Mouse (Mus musculus): ENCODE results near the gene Tsacc. TPM values are rescaled to one million over a fixed set of nuclear protein-coding genes. Genes with fewer than 3 reads are reported as not detected.
A peak's percentile ranks its signal among the peaks of the same experiment; 100 is the strongest.
"Not testable (repeated sequence)": the region's sequence is repeated elsewhere in the genome, so short reads cannot be mapped to it uniquely, and the experiment has no call there.

Tsacc gene
- polyA plus RNA-seq, 1 experiment from 2014 or later = 11.2 TPM

DNA sequence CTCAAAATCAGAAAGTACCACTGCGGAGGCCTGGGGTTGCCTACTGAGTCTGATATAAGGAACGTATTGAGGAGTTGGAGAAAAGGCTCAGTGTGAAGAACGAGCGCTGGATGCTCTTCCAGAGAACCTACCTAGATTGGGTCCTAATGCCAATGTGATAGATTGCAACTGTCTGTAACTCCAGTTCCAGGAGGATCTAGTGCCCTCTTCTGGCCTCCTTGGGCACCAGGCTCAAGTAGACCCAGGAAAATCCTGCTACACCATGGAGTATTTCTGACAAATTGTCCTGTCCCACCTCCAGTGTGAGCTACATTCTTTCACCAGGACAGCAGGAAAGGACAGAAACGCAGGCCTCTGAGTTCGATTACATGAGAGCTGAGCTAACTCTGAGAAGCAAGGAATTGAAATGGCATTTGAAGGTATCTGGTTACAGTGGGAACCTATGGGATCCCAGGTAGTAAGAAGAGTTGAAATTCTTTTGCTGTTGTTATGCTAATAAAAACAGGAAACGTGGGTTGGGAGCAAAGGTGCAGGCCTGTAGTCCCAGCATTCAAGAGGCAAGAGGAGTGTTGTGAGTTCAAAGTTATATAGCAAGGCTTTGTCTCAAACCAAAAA is 20.2 kb downstream of the Tsacc start:
- no peak overlapping the region for H3K9ac ChIP-seq (replicated peaks)
- no peaks in the 10 kb centered on the region for H3K27me3 ChIP-seq
- H3K4me2 ChIP-seq (replicated peaks) = no peak overlapping the region
- no peak for ATAC-seq
- no peak overlapping the region for H3K27ac ChIP-seq
- no peaks in the 10 kb centered on the region for H3K36me3 ChIP-seq
- H3K4me1 ChIP-seq (replicated peaks) = no peaks in the 10 kb centered on the region
- WGBS = 56% methylated on average over 7 of the region's 7 CpGs
- H3K4me3 ChIP-seq (replicated peaks) = no peak overlapping the region
- H3K9me3 ChIP-seq = no peaks in the 10 kb centered on the region

GRCm38 (mm10) chr3:88276121-88276520 is 20.7 kb downstream of the Tsacc start:
- Histone ChIP-seq H3K27me3 (no peaks in the 10 kb centered on the region), H3K4me1 (replicated peaks) (no peaks in the 10 kb centered on the region), H3K27ac (no peak overlapping the region), H3K4me3 (replicated peaks) (no peak overlapping the region), H3K36me3 (no peaks in the 10 kb centered on the region), H3K9me3 (no peaks in the 10 kb centered on the region), H3K4me2 (replicated peaks) (no peak overlapping the region), H3K9ac (replicated peaks) (no peak overlapping the region)
- 85% methylated on average over 2 of the region's 2 CpGs for WGBS
- ATAC-seq = no peak

DNA sequence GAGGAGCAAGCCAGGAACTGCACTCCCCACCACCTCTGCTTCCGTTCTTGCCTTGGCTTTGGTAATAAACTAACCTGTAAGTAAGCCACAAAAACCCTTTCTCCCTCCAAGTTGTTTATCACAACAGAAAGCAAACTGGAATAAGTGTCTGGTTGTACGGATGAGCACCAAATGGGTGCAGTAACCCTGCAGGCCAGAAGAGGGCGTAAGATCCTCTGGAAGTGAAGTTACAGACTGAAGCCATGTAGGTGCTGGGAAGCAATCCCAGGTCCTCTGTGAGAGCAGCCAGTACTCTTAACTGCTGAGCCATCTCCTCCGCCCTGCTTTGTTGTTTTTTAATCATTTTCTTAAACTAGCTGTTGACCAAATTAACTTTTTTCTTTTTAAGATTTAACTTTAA is 22.8 kb downstream of the Tsacc start:
- Histone ChIP-seq H3K27me3 (no peaks in the 10 kb centered on the region), H3K36me3 (no peaks in the 10 kb centered on the region), H3K27ac (no peak overlapping the region), H3K4me2 (replicated peaks) (no peak overlapping the region), H3K4me3 (replicated peaks) (no peak overlapping the region), H3K9me3 (no peaks in the 10 kb centered on the region), H3K9ac (replicated peaks) (no peak overlapping the region), H3K4me1 (replicated peaks) (no peaks in the 10 kb centered on the region)
- ATAC-seq = no peak
- 98% methylated on average over 4 of the region's 4 CpGs for WGBS

DNA sequence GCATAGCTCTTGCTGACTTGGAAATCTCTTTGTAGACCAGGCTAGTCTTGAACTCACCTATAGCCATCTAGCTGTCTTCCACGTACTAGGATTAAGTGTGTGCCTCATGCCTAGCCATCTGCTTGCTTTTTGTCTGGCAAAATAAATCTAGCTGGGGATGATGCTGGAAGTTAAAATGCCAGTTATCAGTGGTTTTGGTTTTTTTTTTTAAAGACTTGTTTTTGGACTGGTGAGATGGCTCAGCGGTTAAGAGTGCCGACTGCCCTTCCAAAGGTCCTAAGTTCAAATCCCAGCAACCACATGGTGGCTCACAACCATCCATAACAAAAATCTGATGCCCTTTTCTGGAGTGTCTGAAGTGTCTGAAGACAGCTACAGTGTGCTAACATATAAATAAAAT is 24.9 kb downstream of the Tsacc start:
- Histone ChIP-seq H3K9ac (replicated peaks) (no peak overlapping the region), H3K9me3 (no peaks in the 10 kb centered on the region), H3K27me3 (no peaks in the 10 kb centered on the region), H3K36me3 (no peaks in the 10 kb centered on the region), H3K4me2 (replicated peaks) (no peak overlapping the region), H3K4me1 (replicated peaks) (no peaks in the 10 kb centered on the region), H3K4me3 (replicated peaks) (no peak overlapping the region), H3K27ac (no peak overlapping the region)
- WGBS = 92% methylated on average over 3 of the region's 3 CpGs
- no peak for ATAC-seq

- not testable (repeated sequence) for H3K36me3 ChIP-seq; H3K4me1 ChIP-seq (replicated peaks); H3K4me2 ChIP-seq (replicated peaks); H3K9ac ChIP-seq (replicated peaks); H3K4me3 ChIP-seq (replicated peaks); H3K27ac ChIP-seq; H3K9me3 ChIP-seq; ATAC-seq; H3K27me3 ChIP-seq
- 95% methylated on average over 2 of the region's 2 CpGs for WGBS
Measured at GRCm38 (mm10) chr3:88271298-88271697, 25.5 kb downstream of the Tsacc start.

- Histone ChIP-seq H3K4me2 (replicated peaks) (no peak overlapping the region), H3K9ac (replicated peaks) (no peak overlapping the region), H3K4me1 (replicated peaks) (no peaks in the 10 kb centered on the region), H3K9me3 (peaks cover 5% of the 10 kb centered on the region; the same call in 1 of the 2 replicates), H3K36me3 (no peaks in the 10 kb centered on the region), H3K4me3 (replicated peaks) (no peak overlapping the region), H3K27me3 (no peaks in the 10 kb centered on the region), H3K27ac (no peak overlapping the region)
- ATAC-seq = no peak
- 92% methylated on average over 5 of the region's 5 CpGs for WGBS
Measured at GRCm38 (mm10) chr3:88268991-88269390, 27.8 kb downstream of the Tsacc start.

DNA sequence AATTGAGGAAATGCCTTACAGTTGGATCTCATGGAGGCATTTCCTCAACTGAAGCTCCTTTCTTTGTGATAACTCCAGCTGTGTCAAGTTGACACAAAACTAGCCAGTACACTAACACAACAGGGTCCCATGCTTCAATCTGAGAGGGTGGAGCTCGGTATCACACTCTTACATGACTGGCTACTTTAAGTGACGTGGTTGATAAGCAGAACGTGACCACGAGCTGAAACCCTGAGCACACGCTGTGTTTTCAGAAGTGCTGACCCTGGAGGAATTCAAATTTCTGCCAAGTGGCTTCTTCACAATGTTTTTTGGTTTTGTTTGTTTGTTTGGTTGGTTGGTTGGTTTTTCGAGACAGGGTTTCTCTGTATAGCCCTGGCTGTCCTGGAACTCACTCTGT is 28.8 kb downstream of the Tsacc start:
- ATAC-seq; H3K4me3 ChIP-seq (replicated peaks); H3K9me3 ChIP-seq; H3K27ac ChIP-seq; H3K36me3 ChIP-seq; H3K4me1 ChIP-seq (replicated peaks); H3K9ac ChIP-seq (replicated peaks); H3K4me2 ChIP-seq (replicated peaks); H3K27me3 ChIP-seq: not testable (repeated sequence)
- 89% methylated on average over 6 of the region's 6 CpGs for WGBS

GRCm38 (mm10) chr3:88262346-88262745 is 34.5 kb downstream of the Tsacc start:
- WGBS = 71% methylated on average over 3 of the region's 3 CpGs
- ATAC-seq = no peak
- no peak overlapping the region for H3K4me3 ChIP-seq (replicated peaks)

DNA sequence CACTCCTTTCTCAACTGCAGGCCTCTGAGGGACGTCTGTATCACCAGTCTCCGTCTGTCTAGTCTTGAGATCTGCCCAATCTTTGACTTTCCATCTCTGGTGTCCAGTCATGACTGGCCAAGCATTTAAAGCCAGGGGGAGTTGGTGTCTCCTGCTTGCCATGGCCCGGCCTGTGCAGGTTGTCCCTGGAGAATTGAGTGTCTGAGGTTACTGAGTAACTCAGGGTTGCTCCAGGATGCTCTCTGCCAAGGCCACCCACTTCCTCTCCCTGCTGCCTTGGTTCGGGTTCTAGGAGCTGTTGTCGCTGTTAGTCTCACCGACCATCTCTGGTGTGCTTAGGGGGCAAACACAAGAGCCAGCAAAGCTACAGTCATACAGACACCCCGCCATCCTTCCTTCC is 40.4 kb downstream of the Tsacc start:
- Histone ChIP-seq H3K9me3 (no peaks in the 10 kb centered on the region), H3K4me2 (replicated peaks) (no peak overlapping the region), H3K27ac (no peak overlapping the region), H3K4me1 (replicated peaks) (peaks cover 8% of the 10 kb centered on the region), H3K27me3 (peaks cover 45% of the 10 kb centered on the region), H3K9ac (replicated peaks) (no peak overlapping the region), H3K36me3 (no peaks in the 10 kb centered on the region), H3K4me3 (replicated peaks) (no peak overlapping the region)
- ATAC-seq = no peak
- WGBS = 80% methylated on average over 7 of the region's 7 CpGs

More at GRCm38 (mm10) chr3:88262346-88262745, 34.5 kb downstream of the Tsacc start:
- Histone ChIP-seq H3K27me3 (peaks cover 3% of the 10 kb centered on the region; the same call in 1 of the 2 replicates), H3K4me1 (replicated peaks) (no peaks in the 10 kb centered on the region), H3K9me3 (peaks cover 5% of the 10 kb centered on the region; the same call in 1 of the 2 replicates), H3K4me2 (replicated peaks) (no peak overlapping the region), H3K36me3 (no peaks in the 10 kb centered on the region), H3K9ac (replicated peaks) (no peak overlapping the region), H3K27ac (no peak overlapping the region)

DNA sequence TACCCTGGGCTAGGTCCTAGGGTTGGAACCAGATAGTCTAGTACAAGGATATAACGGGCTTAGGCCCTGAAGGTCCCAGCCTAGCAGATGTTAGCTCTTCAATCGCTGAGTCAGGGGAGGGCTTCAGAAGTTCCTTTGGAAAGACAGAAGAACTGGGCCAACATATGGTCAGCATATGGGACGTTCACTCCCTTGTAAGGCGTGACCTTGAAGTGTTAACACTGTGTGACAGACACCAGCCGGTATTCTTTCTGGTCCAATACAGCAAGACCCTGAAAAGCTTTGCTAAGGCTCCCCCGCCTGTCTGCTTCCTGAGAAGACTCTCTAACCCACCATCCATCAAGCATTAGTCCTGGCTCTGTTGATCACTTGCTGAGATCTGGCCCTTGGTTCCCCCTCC is 40.8 kb downstream of the Tsacc start:
- no peaks in the 10 kb centered on the region for H3K9me3 ChIP-seq
- H3K4me2 ChIP-seq (replicated peaks) = no peak overlapping the region
- H3K27ac ChIP-seq = no peak overlapping the region
- ATAC-seq = no peak
- peaks cover 45% of the 10 kb centered on the region for H3K27me3 ChIP-seq
- WGBS = 83% methylated on average over 6 of the region's 6 CpGs
- H3K36me3 ChIP-seq = no peaks in the 10 kb centered on the region
- no peak overlapping the region for H3K4me3 ChIP-seq (replicated peaks)
- H3K4me1 ChIP-seq (replicated peaks) = peaks cover 8% of the 10 kb centered on the region
- H3K9ac ChIP-seq (replicated peaks) = no peak overlapping the region

DNA sequence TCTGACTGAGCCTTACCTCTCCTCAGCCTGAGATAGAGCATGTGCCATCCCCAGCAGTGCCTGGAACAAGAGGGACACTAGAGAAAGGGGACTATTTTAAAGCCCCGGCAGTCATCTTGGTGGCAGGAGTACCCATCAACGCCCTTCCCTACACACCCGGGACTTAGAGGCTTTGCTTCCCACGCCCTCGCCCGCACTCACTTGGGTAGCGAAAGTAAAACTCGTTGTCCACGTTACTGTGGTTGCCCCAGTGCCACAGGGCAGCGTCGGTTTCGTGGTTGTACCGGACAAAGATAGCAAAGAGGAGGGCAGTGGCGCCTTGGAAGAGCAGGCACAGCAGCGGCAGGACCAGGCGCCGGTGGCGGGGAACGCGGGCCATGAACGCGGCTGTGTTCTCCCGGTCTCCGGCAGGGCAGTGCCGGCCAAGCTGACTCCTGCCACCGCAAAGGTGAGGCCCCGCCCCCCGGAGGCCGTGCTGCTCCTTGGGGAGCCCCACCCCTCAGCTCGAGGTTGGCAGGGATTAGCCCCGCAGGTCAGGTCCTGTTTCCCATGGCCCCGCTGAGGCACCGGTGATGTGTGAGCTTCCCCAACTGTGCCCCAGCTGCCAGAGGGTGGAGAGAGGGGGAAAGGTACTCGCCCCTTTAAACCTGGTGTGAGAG is 42.4 kb downstream of the Tsacc start, which contains the start of gene Rhbg:
Gene Rhbg (minus strand): TSS at position 442 of the 659 bp plus-strand sequence.
- no peaks in the 10 kb centered on the region for H3K36me3 ChIP-seq
- peaks cover 8% of the 10 kb centered on the region for H3K4me1 ChIP-seq (replicated peaks)
- H3K9ac ChIP-seq (replicated peaks) = peak within 1 kb of the TSS; percentile 62
- peak within 1 kb of the TSS; percentile 34 for H3K4me3 ChIP-seq (replicated peaks)
- WGBS = 2% methylated on average over 34 of the region's 34 CpGs
- no peaks in the 10 kb centered on the region for H3K9me3 ChIP-seq
- peak within 1 kb of the TSS; percentile 59 for H3K4me2 ChIP-seq (replicated peaks)
- 0 out of 2 replicates have a peak, but pooled peaks have one; percentile 34 for ATAC-seq
- no peak within 1 kb of the TSS for H3K27ac ChIP-seq
- peaks cover 45% of the 10 kb centered on the region for H3K27me3 ChIP-seq

GRCm38 (mm10) chr3:88252739-88253138 is 44.1 kb downstream of the Tsacc start:
- H3K4me3 ChIP-seq (replicated peaks) = no peak overlapping the region
- H3K4me1 ChIP-seq (replicated peaks) = peaks cover 8% of the 10 kb centered on the region
- no peaks in the 10 kb centered on the region for H3K9me3 ChIP-seq
- H3K9ac ChIP-seq (replicated peaks) = no peak overlapping the region
- WGBS = 73% methylated on average over 6 of the region's 6 CpGs
- no peaks in the 10 kb centered on the region for H3K36me3 ChIP-seq
- no peak overlapping the region for H3K27ac ChIP-seq
- H3K4me2 ChIP-seq (replicated peaks) = no peak overlapping the region
- ATAC-seq = no peak
- peaks cover 51% of the 10 kb centered on the region for H3K27me3 ChIP-seq
